Mouse (Mus musculus): ENCODE data around the gene Arpc1a.

DNA sequence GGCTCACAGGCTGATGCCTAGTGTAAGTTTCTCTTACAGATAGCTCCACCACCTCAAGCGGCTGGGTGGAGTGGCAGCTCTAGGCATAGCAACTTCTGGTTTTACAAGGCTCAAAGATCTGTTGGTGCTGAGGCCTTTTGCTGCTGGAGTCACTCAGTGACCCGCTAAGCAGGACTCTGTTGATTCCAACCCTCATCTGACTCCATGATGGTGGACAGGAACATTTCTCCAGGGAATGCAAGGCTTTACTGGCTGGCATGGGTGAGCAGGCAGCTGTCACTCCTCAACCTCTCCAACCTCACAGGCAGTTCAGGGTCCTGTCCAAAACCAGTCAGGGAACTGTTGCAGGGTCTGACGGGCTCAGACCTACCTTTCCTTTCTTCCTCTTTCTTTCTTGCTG lies 47.4 kb downstream of the Arpc1a start:
- TF ChIP-seq CTCF (IDR thresholded peaks at IDR 0.05; ENCODE audit: low read depth, low read length) (no peak), POLR2A (IDR thresholded peaks at IDR 0.05; ENCODE audit: borderline replicate concordance, low read depth, low read length) (no peak)

Data from bone marrow macrophage, adult 2 months (primary cell).